Mouse (Mus musculus) adrenal gland, postnatal 25 days (tissue): Measurements from ENCODE around the gene Stx17. TPM values are rescaled to one million over a fixed set of nuclear protein-coding genes. Genes with fewer than 3 reads are reported as not detected.

Experiments
- DNase-seq: peaks from one replicate; pipeline ENCODE4 v3.0.0; 2021; ENCODE audit warnings: mixed read lengths
- microRNA-seq, 2 experiments: library from miRNA; unstranded; fragments of <30 nt; microRNA quantifications; one replicate each; pipeline ENCODE4 v1.2.0; 2021
- total RNA-seq: library from RNA; stranded (reverse); gene quantifications from 2 replicates; pipeline ENCODE4 v1.2.3, GENCODE M21; 2021

Stx17 gene
- total RNA-seq, 1 experiment from 2014 or later, result 73.9 TPM

GRCm38 (mm10) chr4:48163851-48164250 lies 39.1 kb downstream of the Stx17 start:
- peak; percentile 47 for DNase-seq

- DNase-seq, result no peak
Measured at GRCm38 (mm10) chr4:48175666-48176065, 51.0 kb downstream of the Stx17 start.

- DNase-seq, result no peak
Measured at GRCm38 (mm10) chr4:48180922-48181321, 56.2 kb downstream of the Stx17 start.

- no peak for DNase-seq
Measured at GRCm38 (mm10) chr4:48181366-48181765, 56.7 kb downstream of the Stx17 start.

GRCm38 (mm10) chr4:48182115-48182806 lies 57.5 kb downstream of the Stx17 start:
- DNase-seq, result no peak

GRCm38 (mm10) chr4:48197925-48198324 lies 73.2 kb downstream of the Stx17 start:
- DNase-seq, result no peak

GRCm38 (mm10) chr4:48198447-48198846 lies 73.7 kb downstream of the Stx17 start:
- no peak for DNase-seq

GRCm38 (mm10) chr4:48203564-48203963 lies 78.8 kb downstream of the Stx17 start:
- no peak for DNase-seq

- peak; percentile 65 for DNase-seq
Measured at GRCm38 (mm10) chr4:48225173-48225572, 100.5 kb downstream of the Stx17 start.

- DNase-seq, result peak; percentile 45
Measured at GRCm38 (mm10) chr4:48225604-48226003, 100.9 kb downstream of the Stx17 start.

GRCm38 (mm10) chr4:48226800-48227199 lies 102.1 kb downstream of the Stx17 start:
- DNase-seq, result no peak

Small RNA genes within 50 kb of the gene (microRNA-seq; reads per million reads assigned to microRNA genes)
- 0 reads per million in 2 experiments for gene Mir1958

Other genes starting within 250 kb of the Stx17 start
- gene Nr4a3, start 79.8 kb upstream of the Stx17 start, total RNA-seq, result 42.1 and 42.8 TPM in 2 replicates
- gene Erp44, start 154.6 kb downstream of the Stx17 start, total RNA-seq, result 53.1 and 63.1 TPM in 2 replicates
- gene Invs, start 154.8 kb downstream of the Stx17 start, total RNA-seq, result 13.6 and 15.3 TPM in 2 replicates